Mouse (Mus musculus) heart, embryonic 12.5 days (tissue): ENCODE data around the gene Gm10401. TPM values are rescaled to one million over a fixed set of nuclear protein-coding genes. Genes with fewer than 3 reads are reported as not detected.

Experiments used
- ATAC-seq: fragments of 200-750 bp; cut with Nextera tagmentation; 2 replicates; pipeline ENCODE4 v1.8.0; 2017; ENCODE audit warnings: moderate TSS enrichment, moderate library complexity; ENCODE audit not compliant: insufficient number of reproducible peaks, low FRiP score
- H3K27ac ChIP-seq: fragments of 300-500 bp; sonication (generic); 2 replicates; pipeline ENCODE4 v1.5.1; 2016; ENCODE audit warnings: mild to moderate bottlenecking, moderate library complexity; ENCODE audit not compliant: poor library complexity, severe bottlenecking
- H3K27me3 ChIP-seq: fragments of 300-500 bp; sonication (generic); replicated peaks from 2 replicates; pipeline ENCODE4 v1.6.1; 2016; ENCODE audit warnings: mild to moderate bottlenecking, moderate library complexity
- H3K36me3 ChIP-seq: fragments of 300-500 bp; sonication (generic); 2 replicates; pipeline ENCODE4 v1.6.1; 2016; ENCODE audit warnings: mild to moderate bottlenecking, moderate library complexity
- H3K4me1 ChIP-seq: fragments of 300-500 bp; sonication (generic); replicated peaks from 2 replicates; pipeline ENCODE4 v1.6.1; 2016; ENCODE audit warnings: mild to moderate bottlenecking
- H3K4me2 ChIP-seq: fragments of 300-500 bp; sonication (generic); 2 replicates; pipeline ENCODE4 v1.6.1; 2016; ENCODE audit warnings: mild to moderate bottlenecking, moderate library complexity
- H3K4me3 ChIP-seq: fragments of 300-500 bp; sonication (generic); 2 replicates; pipeline ENCODE4 v1.5.1; 2016; ENCODE audit warnings: mild to moderate bottlenecking
- H3K9ac ChIP-seq: fragments of 300-500 bp; sonication (generic); 2 replicates; pipeline ENCODE4 v1.6.1; 2016; ENCODE audit warnings: mild to moderate bottlenecking, moderate library complexity
- H3K9me3 ChIP-seq: fragments of 300-500 bp; sonication (generic); replicated peaks from 2 replicates; pipeline ENCODE4 v1.6.1; 2016; ENCODE audit warnings: mild to moderate bottlenecking, moderate library complexity
- WGBS: fragments of 180-500 bp; shearing (Covaris S2); methylation state at CpG from one replicate; pipeline ENCODE4 v1.1.7; 2016; 5-methylcytosine and 5-hydroxymethylcytosine counted together
- polyA plus RNA-seq: library from polyadenylated mRNA; unstranded; fragments of >200 nt; fragmentation: Nextera tagmentation; extraction: Ambion mirVana; gene quantifications from 2 replicates; pipeline ENCODE4 v1.2.1, GENCODE M21; 2016

Gm10401 gene
- polyA plus RNA-seq, 1 experiment from 2014 or later, result 14.1 TPM

GRCm38 (mm10) chr5:115053791-115054396 lies 44.2 kb downstream of the Gm10401 start:
- WGBS, result 74% methylated on average over 22 of the region's 22 CpGs
- Histone ChIP-seq H3K9ac (0 out of 2 replicates have a peak overlapping the region, but pooled peaks have one; percentile 14), H3K27me3 (no peaks in the 10 kb centered on the region), H3K4me3 (no peak overlapping the region), H3K27ac (peak overlapping the region; percentile 27; the same call in 1 of the 2 replicates), H3K36me3 (no peaks in the 10 kb centered on the region), H3K4me1 (peaks cover 78% of the 10 kb centered on the region), H3K4me2 (no peak overlapping the region), H3K9me3 (no peaks in the 10 kb centered on the region)
- ATAC-seq, result peak; percentile 84

GRCm38 (mm10) chr5:115052546-115052945 lies 45.5 kb downstream of the Gm10401 start:
- Histone ChIP-seq H3K4me1 (peaks cover 80% of the 10 kb centered on the region), H3K9me3 (no peaks in the 10 kb centered on the region), H3K36me3 (no peaks in the 10 kb centered on the region), H3K4me2 (no peak overlapping the region), H3K9ac (no peak overlapping the region), H3K4me3 (no peak overlapping the region), H3K27ac (no peak overlapping the region), H3K27me3 (no peaks in the 10 kb centered on the region)
- 68% methylated on average over 8 of the region's 8 CpGs for WGBS
- ATAC-seq, result no peak

GRCm38 (mm10) chr5:115050776-115051175 lies 47.3 kb downstream of the Gm10401 start:
- Histone ChIP-seq H3K4me3 (no peak overlapping the region), H3K9me3 (no peaks in the 10 kb centered on the region), H3K9ac (no peak overlapping the region), H3K27me3 (no peaks in the 10 kb centered on the region), H3K4me1 (peaks cover 68% of the 10 kb centered on the region), H3K36me3 (no peaks in the 10 kb centered on the region), H3K4me2 (no peak overlapping the region), H3K27ac (no peak overlapping the region)
- WGBS, result 76% methylated on average over 6 of the region's 6 CpGs
- ATAC-seq, result no peak

- Histone ChIP-seq H3K36me3 (peaks cover 4% of the 10 kb centered on the region; the same call in 1 of the 2 replicates), H3K27ac (no peak overlapping the region), H3K9ac (no peak overlapping the region), H3K4me1 (peaks cover 67% of the 10 kb centered on the region), H3K9me3 (no peaks in the 10 kb centered on the region), H3K4me3 (no peak overlapping the region), H3K27me3 (no peaks in the 10 kb centered on the region), H3K4me2 (no peak overlapping the region)
- no peak for ATAC-seq
- WGBS, result 89% methylated on average over 6 of the region's 6 CpGs
These were observed 48.4 kb downstream of the Gm10401 start for GRCm38 (mm10) chr5:115049692-115050091.

Other genes starting within 250 kb of the Gm10401 start
- not detected in 2 replicates for gene 4930519G04Rik, start 244.6 kb downstream of the Gm10401 start, polyA plus RNA-seq
- 0.06 TPM in 1 of 2 replicates, not detected in the other for gene Gm9936, start 239.6 kb downstream of the Gm10401 start, polyA plus RNA-seq
- 3.8 and 4.0 TPM in 2 replicates for gene Oasl2, start 201.4 kb downstream of the Gm10401 start, polyA plus RNA-seq
- gene Oasl1, start 175.1 kb downstream of the Gm10401 start, polyA plus RNA-seq, result 0.46 and 0.65 TPM in 2 replicates
- gene 2210016L21Rik, start 156.1 kb downstream of the Gm10401 start, polyA plus RNA-seq, result 37.2 and 40.9 TPM in 2 replicates
- gene Hnf1a, start 127.2 kb downstream of the Gm10401 start, polyA plus RNA-seq, result 0.05 and 0.19 TPM in 2 replicates
- 18.2 and 18.9 TPM in 2 replicates for gene Sppl3, start 87.2 kb downstream of the Gm10401 start, polyA plus RNA-seq
- gene Acads, start 21.1 kb upstream of the Gm10401 start, polyA plus RNA-seq, result 114 and 123 TPM in 2 replicates
- gene Unc119b, start 36.7 kb upstream of the Gm10401 start, polyA plus RNA-seq, result 22.8 and 23.2 TPM in 2 replicates
- gene Mlec, start 59.9 kb upstream of the Gm10401 start, polyA plus RNA-seq, result 103 and 105 TPM in 2 replicates
- 0.34 and 0.54 TPM in 2 replicates for gene Cabp1, start 96.1 kb upstream of the Gm10401 start, polyA plus RNA-seq
- 63.2 and 68.6 TPM in 2 replicates for gene Pop5, start 137.5 kb upstream of the Gm10401 start, polyA plus RNA-seq
- gene Rnf10, start 174.6 kb upstream of the Gm10401 start, polyA plus RNA-seq, result 152 and 175 TPM in 2 replicates
- gene Coq5, start 181.4 kb upstream of the Gm10401 start, polyA plus RNA-seq, result 76.0 and 79.9 TPM in 2 replicates
- gene Dynll1, start 202.7 kb upstream of the Gm10401 start, polyA plus RNA-seq, result 1,319 and 1,320 TPM in 2 replicates
- gene Srsf9, start 228.9 kb upstream of the Gm10401 start, polyA plus RNA-seq, result 147 and 160 TPM in 2 replicates
- 24.2 and 26.1 TPM in 2 replicates for gene Gatc, start 242.9 kb upstream of the Gm10401 start, polyA plus RNA-seq
- gene Triap1, start 242.9 kb upstream of the Gm10401 start, polyA plus RNA-seq, result 38.1 and 38.8 TPM in 2 replicates